Mouse (Mus musculus): ENCODE results near the gene Slc35d2.

Gene Slc35d2

GRCm38 (mm10) chr13:64049535-64049934, 79.6 kb downstream of the Slc35d2 start:
- DNase-seq = no peak

GRCm38 (mm10) chr13:64048467-64048866, 80.7 kb downstream of the Slc35d2 start:
- DNase-seq = no peak

All from cerebellum, postnatal 25 days (tissue).